Mouse (Mus musculus) liver, adult (tissue): ENCODE data around the gene Kremen1.

Experiments
- GATA4 ChIP-seq: IDR thresholded peaks from 2 replicates; pipeline ENCODE4 v1.6.1; 2014; ENCODE audit warnings: mild to moderate bottlenecking, low read length; ENCODE audit not compliant: insufficient replicate concordance

Kremen1 gene

DNA sequence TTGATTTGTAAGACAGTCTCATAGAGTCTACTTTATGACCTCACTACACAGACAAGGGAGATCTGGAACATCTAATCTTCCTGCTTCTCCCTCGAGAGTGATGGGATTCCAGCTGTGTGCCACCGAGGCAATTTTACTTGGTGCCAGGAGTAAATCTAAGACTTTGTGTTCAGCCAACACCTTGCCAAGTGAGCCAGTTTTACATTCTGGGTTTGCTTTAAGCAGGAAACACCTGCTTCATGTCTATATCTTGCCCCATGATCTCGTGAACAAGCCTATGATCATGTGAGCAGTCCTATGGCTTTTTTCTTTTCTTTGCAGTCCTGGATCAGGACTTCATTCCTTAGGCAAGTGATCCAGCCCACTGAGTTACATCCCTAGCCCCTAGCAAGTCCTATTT lies 7.8 kb downstream of the Kremen1 start:
- TF ChIP-seq GATA4: no peak

DNA sequence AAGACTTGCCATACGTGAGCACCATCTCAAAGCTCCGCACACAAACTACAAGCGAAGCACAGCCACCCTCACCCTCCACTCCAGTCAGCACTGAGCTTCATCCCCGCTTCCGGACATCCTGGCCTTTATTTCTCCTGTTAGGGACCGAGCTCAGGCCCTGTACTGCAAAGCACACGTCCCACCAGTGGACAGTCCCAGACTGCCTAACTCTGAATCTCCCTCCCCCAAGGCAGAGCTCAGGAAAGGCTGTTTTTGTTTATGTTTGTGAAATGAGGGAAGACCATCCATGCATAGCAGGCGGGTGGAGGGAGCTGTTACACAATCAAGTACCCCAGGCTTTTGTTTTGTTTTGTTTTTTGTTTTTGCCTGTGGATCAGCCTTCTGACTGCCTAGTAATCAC lies 8.6 kb downstream of the Kremen1 start:
- TF ChIP-seq GATA4: no peak

DNA sequence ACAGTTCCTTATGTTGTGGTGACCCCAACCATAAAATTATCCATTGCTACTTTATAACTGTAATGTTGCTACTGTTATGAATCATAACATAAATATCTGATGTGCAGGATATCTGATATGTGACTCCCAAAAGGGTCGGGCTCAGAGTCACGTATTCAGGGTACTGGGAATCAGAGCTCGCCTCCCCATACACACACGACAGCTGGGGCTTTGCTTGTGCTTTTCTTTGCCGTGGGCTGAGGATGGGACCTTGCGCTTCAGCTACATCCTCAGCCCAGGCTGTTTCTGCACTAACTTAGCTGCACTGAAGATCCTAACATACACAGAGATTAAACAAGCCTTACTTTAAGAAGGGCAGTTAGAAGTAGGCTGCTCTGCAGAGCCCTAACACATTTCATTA lies 10.2 kb downstream of the Kremen1 start:
- TF ChIP-seq GATA4: no peak

GRCm38 (mm10) chr11:5248200-5248599 lies 13.2 kb downstream of the Kremen1 start:
- TF ChIP-seq GATA4: no peak

GRCm38 (mm10) chr11:5245431-5245830 lies 15.9 kb downstream of the Kremen1 start:
- TF ChIP-seq GATA4: no peak

DNA sequence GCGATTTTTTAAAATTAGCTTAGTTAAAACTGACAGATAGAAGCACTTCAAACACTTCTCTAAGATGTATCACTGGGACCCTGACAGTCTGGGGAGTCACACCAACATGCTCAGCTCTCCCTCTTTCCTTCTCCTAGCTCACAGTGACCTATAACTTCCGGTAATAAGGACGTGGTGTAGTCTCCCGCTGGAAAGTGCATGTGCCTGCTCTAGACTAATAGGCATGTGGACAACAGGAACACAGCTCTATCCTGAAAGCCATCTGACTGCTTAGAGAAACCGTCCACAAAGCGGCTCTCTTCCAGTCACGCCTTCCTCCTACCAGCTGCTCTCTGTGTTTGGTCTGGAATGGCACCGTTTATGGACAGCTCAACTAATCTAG lies 16.6 kb downstream of the Kremen1 start:
- TF ChIP-seq GATA4: no peak

GRCm38 (mm10) chr11:5243812-5244748 lies 17.3 kb downstream of the Kremen1 start:
- no peak for TF ChIP-seq GATA4

DNA sequence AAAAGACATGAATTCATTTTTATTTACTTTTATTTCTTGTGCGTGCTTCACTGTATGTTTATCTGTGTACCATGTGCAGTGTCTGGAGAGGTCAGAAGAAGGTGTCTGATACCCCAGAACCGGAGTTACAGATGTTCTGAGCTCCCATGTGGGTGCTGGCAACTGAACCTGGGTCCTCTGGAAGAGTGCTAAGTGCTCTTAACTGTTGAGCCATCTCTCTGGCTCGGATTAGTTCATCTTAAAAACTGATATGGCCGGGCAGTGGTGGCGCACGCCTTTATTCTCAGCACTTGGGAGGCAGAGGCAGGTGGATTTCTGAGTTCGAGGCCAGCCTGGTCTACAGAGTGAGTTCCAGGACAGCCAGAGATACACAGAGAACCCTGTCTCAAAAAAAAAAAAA lies 18.1 kb downstream of the Kremen1 start:
- no peak for TF ChIP-seq GATA4

- TF ChIP-seq GATA4: no peak
Measured at GRCm38 (mm10) chr11:5242158-5242557, 19.2 kb downstream of the Kremen1 start.

DNA sequence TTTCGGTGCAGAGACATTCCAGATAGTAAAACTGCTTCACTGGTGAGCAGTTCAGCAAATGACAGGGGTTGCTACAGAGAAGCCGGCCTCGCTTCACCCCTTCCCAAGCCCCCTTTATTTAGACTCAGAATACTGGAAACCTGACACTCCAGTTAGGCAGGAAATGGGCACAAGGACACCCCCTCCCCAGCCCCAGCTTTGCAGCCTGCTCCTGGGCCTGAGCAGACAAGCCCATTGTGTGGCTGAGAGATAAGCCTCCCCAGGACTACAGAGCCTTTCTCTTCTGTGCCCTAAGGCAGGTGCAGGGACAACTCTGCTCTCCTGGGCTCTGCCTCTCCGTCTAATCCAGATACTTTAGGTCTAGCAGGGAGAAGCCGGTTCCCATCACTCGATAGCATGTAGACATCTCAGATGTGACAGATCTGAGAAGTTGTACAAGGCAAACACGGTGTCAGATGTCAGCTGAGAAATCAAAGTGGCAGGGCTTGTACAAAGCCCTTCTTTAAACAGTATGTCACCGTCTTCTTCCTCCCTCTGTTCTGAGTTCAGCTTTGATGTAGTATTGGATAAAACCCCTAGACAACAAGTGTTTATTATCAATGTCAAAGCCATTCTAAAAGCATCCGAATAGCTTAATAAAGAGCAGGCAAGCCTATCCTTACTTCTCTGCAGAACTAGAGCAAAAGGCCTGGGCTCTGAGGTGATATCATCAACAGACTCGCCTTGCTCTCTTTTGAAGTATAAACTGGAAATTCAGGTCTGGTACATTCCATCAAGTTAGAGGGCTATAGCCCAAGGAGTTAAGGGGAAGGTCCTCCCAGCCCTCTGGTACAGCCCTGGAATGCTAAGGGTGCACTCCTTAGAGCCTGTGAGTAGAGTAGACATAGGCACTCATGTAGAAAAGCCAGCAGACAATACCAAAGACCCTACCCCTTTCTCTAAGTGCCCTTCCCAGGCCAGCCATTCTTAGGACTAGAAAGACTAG lies 21.4 kb downstream of the Kremen1 start:
- TF ChIP-seq GATA4: no peak

DNA sequence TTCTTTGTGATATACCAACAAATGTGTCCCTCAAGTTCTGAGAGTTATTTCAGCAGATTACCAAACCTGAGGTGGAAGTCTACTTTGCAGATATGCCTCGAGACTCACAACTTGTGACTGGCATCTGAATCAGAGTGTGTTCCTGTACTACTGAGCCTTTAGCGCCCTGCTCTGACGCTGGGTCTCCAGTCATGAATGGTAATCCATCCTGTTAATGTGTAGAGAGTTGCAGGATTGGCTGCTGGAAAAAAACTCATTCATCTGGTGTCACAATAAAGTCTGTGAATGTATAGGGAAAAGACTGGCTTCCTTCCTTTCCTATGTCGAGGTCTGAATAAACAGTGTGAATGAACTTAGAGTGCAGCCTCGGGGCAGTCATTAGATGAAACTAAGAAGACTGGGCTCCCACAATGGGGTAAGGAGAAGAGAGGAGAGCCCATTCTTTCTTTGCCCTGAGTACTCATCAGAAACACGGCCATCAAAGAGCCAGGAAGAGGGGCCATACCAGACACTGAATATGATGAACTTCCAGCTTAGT lies 41.4 kb downstream of the Kremen1 start:
- TF ChIP-seq GATA4: no peak

GRCm38 (mm10) chr11:5219371-5219770 lies 42.0 kb downstream of the Kremen1 start:
- no peak for TF ChIP-seq GATA4

- TF ChIP-seq GATA4: no peak
Measured at GRCm38 (mm10) chr11:5215401-5216187, 45.8 kb downstream of the Kremen1 start.

DNA sequence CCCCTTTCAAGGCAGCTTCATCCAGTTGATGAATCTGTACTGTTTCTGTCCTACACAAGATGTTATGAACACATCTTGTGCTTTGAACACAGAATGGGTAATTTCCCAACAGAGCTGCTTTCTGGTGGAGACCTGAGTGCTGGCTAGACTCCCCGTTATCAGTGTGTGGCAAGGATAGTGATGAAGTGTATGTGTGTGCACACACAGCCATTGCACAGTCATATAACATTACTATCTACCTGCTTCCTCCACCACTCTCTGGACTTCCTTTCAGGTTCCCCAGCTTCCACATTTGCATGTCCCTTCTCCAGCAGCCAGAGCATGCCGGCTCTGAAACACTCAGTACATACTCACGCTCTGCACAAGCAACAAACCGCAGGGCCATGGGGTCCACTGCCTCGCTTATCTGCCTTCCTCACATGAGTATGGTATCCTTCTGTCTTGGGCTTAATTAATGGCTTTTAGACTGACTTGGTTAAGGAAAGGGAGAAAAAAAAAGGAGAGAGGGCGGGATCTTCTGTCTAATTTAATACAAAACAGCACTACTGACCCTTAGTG lies 46.8 kb downstream of the Kremen1 start:
- TF ChIP-seq GATA4: no peak
